ENCODE assay signal across 17 mouse cellular contexts in the genomic region with DNA sequence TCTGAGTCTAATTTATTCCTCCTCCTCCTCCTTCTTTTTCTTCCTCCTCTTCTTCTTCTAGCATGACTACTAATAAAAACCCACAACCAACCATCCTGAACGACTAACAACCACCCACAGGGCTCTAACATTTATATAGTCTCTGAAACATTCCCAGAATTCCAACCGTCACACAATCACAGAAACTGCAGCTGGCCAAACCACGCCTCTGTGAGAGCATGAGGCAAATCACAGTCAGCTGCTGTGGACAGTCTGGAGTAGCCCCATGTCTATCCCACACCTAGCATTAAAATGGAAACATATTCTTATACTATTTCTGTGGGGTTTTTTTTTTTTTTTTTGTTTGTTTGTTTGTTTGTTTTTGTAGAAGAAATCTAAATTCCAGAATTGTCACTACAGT. TPM values are rescaled to one million over a fixed set of nuclear protein-coding genes. Genes with fewer than 3 reads are reported as not detected.
DNase-seq lines count a peak whose midpoint lies in the region; TF ChIP-seq lines count a peak whose summit lies in the region.
"Had no signal": no experiment of that assay in that cellular context is flagged by ENCODE, and none has a peak within 500 bp of the region (broad histone marks: within the 10 kb centered on the region; RNA-seq: fewer than 3 reads in every experiment).

No protein-coding gene starts in this region.

- H3K9ac ChIP-seq in heart, adult 2 months (ENCODE audit: low read depth, low read length): no peak overlapping the region

- TF ChIP-seq CTCF in heart, adult 2 months (IDR thresholded peaks at IDR 0.05): no peak

- H3K4me3 ChIP-seq in brown adipose tissue, adult 24 weeks (ENCODE audit: insufficient read depth, low read depth, low read length): no peak overlapping the region
- H3K4me3 ChIP-seq in heart, adult 2 months: no peak overlapping the region

- H3K27me3 ChIP-seq in heart, adult 2 months (ENCODE audit: control insufficient read depth, insufficient read depth, low read length): no peaks in the 10 kb centered on the region
- H3K27me3 ChIP-seq: Patski had no signal

- peak overlapping the region; percentile 78 for H3K27ac ChIP-seq in brown adipose tissue, adult 24 weeks (replicated peaks; ENCODE audit: low read depth, low read length)
- H3K27ac ChIP-seq in heart, adult 2 months: no peak overlapping the region

- no peak for TF ChIP-seq EP300 in heart, adult 2 months (IDR thresholded peaks at IDR 0.05; ENCODE audit: insufficient read depth, low read depth, low read length)

- WGBS in heart, adult 2 months: 73% methylated on average over 3 of the region's 3 CpGs

- DNase-seq in 3T3-L1 (ENCODE audit: low read depth, low spot score) (peak; percentile 72), adipocyte (ENCODE audit: low spot score) (peak; percentile 71)
- DNase-seq in embryo, embryonic 10.5 days (ENCODE audit: low spot score): no peak
- DNase-seq in heart, adult 2 months: no peak
- no peak for DNase-seq in layer of hippocampus, adult 9-11 months
- DNase-seq: adrenal gland, postnatal 25 days; B cell, adult 2 months; cerebellum, adult 11 months; cerebellum, adult 11-12 months; cerebellum, adult 18-20 months; cerebellum, adult 2 months; cerebellum, adult 8-10 months; cerebellum, adult 9-10 months had no signal

- no peaks in the 10 kb centered on the region for H3K79me2 ChIP-seq in heart, adult 2 months (replicated peaks; ENCODE audit: control insufficient read depth, insufficient read depth, low read length)

- H3K36me3 ChIP-seq in heart, adult 2 months (ENCODE audit: control insufficient read depth, insufficient read depth, low read length): no peaks in the 10 kb centered on the region
- H3K36me3 ChIP-seq: G1E had no signal

- intact Hi-C loops in heart, adult 2 months (cut with DNase I): no loop called here

- TF ChIP-seq POLR2A in heart, adult 2 months (IDR thresholded peaks at IDR 0.05; ENCODE audit: insufficient read depth, low read depth, low read length): no peak

- peaks cover 16% of the 10 kb centered on the region for H3K4me1 ChIP-seq in brown adipose tissue, adult 24 weeks (ENCODE audit: control insufficient read depth, insufficient read depth, insufficient read length, low read length)
- H3K4me1 ChIP-seq in heart, adult 2 months (ENCODE audit: control insufficient read depth, insufficient read depth, low read length): peaks cover 8% of the 10 kb centered on the region

RNA-seq across cellular contexts. Expression of gene Ablim2, which starts 8.3 kb away (rescaled TPM):
- polyA plus RNA-seq in brown adipose tissue, adult 24 weeks (2012; ENCODE audit: insufficient read depth, insufficient read length, missing spikeins): 4.6 and 7.5 TPM in 2 replicates
- total RNA-seq in heart, adult 2 months (2021): 10 to 100 TPM; 20.1 to 20.8 TPM
- 32.7 and 41.0 TPM in 2 replicates for polyA plus RNA-seq in heart, adult 2 months (2012; rRNA removed)
- total RNA-seq: MEL had no signal
- polyA plus RNA-seq: G1E had no signal

RNA-seq across cellular contexts. Expression of gene Sh3tc1, which starts 9.6 kb away (rescaled TPM):
- 16.6 and 17.9 TPM in 2 replicates for polyA plus RNA-seq in brown adipose tissue, adult 24 weeks (2012; ENCODE audit: insufficient read depth, insufficient read length, missing spikeins)
- 1 to 10 TPM; 5.7 to 7.2 TPM for total RNA-seq in heart, adult 2 months (2021)
- 6.3 and 6.8 TPM in 2 replicates for polyA plus RNA-seq in heart, adult 2 months (2012; rRNA removed)
- total RNA-seq: MEL had no signal

Comparison
In these comparisons a context has a peak if more than half of its experiments do, and no peak if none do; other contexts are left out.
1. DNase-seq: peak in 3T3-L1 (single experiment) and adipocyte (single experiment); none in embryo, embryonic 10.5 days (single experiment), heart, adult 2 months (0 of 2) and layer of hippocampus, adult 9-11 months (single experiment).